Mouse (Mus musculus): ENCODE data around the gene Olfr945.

The Olfr945 gene

DNA sequence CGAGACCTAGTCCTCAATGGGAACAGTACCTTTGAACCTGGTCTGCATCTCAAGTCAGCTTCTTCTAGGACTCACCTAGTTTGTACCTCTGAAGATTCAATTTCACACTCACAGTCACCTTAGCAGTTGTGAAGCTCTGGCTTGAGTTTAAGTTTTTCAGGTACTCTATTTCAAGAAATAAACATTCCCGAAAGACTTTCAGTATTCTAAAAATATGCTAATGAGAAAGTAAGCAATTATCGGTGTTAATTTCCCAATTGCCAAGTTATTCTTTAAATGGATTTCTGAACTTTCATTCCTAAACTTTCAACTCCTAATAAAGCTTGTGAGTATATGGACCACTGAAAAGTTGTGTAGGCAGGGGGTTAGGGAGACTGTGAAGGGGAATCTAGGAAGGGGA, at the start of gene Olfr945:
Gene Olfr945 (minus strand): TSS at position 101 of the 400 bp plus-strand sequence.
- no peak for DNase-seq (ENCODE audit: extremely low spot score, low spot score)

- DNase-seq (ENCODE audit: extremely low spot score, low spot score): no peak
Observed at GRCm38 (mm10) chr9:39325945-39326344, 49.3 kb upstream of the Olfr945 start, which contains the start of gene Olfr948. TSS of gene Olfr948 (minus strand) at chr9:39326045.

DNA sequence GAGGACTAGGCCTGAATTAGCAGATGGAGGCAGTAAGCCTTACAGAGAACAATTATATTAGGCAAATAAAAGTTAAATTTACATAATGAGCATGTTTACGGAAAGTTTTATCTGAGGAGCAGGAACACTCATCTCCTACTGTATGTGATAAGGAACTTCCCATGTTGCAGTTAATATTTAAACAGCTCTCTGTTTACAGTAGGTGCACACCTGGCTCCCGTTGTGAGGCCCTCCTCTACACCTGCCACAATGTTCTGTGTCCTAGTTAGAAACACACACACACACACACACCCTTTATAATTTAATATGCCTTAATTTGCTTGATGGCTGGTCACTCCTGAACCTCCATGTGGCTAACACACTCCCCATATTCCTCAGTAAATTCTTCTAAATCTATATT, 10.5 kb upstream of the Olfr945 start:
- no peak for DNase-seq (ENCODE audit: extremely low spot score, low spot score)

DNA sequence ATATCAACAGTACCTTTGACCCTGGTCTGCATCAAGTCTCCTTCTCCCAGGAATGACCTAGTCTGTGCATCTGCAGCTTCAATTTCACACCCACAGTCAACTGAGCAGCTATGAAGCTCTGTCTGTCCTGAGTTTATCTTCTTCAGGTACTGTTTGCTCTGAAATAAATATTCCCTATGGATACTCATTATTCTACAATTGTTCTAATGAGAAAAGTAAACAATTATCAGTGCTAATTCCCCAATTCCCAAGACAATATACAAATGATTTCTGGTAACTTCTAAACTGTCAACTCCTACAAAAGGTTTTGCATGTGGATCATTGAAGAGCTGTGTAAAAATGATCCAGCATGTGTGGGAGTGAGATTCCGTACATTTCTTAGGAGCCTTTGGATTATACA, 26.7 kb downstream of the Olfr945 start, which contains the start of gene Olfr1537:
Gene Olfr1537 (minus strand): TSS at position 101 of the 400 bp plus-strand sequence.
- DNase-seq (ENCODE audit: extremely low spot score, low spot score): no peak

All from neural tube, embryonic 10.5 days (tissue).